Mouse (Mus musculus) small intestine, adult 2 months (tissue): ENCODE measurements around the gene Sppl2c.

Experiments
- CTCF ChIP-seq: fragments of 200-500 bp; IDR thresholded peaks from 2 replicates; pipeline ENCODE4 v1.5.1; 2012; ENCODE audit warnings: low read depth, mild to moderate bottlenecking, control low read depth, inconsistent platforms, low read length, moderate library complexity, mixed read lengths; ENCODE audit not compliant: insufficient replicate concordance, insufficient read length; ENCODE audit errors: extremely low read depth
- POLR2A ChIP-seq: fragments of 200-500 bp; IDR thresholded peaks from 2 replicates; pipeline ENCODE4 v1.6.1; 2012; ENCODE audit warnings: low read depth, mild to moderate bottlenecking, control low read depth, inconsistent platforms, low read length, moderate library complexity

DNA sequence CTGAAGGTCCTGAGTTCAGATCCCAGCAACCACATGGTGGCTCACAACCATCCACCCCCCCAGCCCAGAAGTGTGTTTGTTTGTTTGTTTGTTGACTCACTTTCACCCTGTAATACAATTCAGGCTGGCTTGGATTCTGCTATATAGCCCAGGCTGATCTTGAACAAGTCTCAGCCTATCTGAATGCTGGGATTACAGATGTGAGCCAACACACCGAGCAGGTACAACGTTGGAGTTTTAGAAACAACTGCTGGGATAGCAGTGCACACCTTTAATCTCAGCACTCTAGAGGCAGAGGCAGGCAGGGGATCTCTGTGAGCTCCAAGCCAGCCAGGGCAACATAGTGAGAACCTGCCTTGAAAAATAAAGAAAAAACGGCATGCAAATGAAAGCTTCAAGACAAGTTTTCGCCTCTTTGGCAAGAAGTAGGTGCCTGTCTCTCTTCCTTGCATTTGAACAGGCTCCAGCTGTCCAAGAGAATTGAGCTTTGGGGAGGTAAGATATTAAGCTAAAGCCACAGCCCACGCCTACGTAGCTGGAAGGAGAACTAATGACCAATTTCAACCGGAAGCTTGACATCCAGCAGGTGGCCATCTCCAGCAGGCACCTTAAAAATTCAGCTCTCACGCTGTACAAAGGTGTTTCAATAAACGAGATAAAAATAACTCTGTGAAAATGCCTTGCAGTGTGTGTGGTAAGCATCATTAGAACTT, 44.1 kb downstream of the Sppl2c start:
- TF ChIP-seq POLR2A (no peak), CTCF (no peak)
